Mouse (Mus musculus): ENCODE measurements around the gene Tomm40.

The Tomm40 gene

GRCm38 (mm10) chr7:19710650-19711049 lies 4.6 kb downstream of the Tomm40 start:
- DNase-seq (ENCODE audit: low read depth, low spot score): no peak

GRCm38 (mm10) chr7:19705271-19705670 lies 10.0 kb downstream of the Tomm40 start:
- DNase-seq (ENCODE audit: low read depth, low spot score): no peak

- no peak for DNase-seq (ENCODE audit: low read depth, low spot score)
Measured at GRCm38 (mm10) chr7:19704475-19704874, 10.8 kb downstream of the Tomm40 start.

- DNase-seq (ENCODE audit: low read depth, low spot score): no peak
Measured at GRCm38 (mm10) chr7:19702859-19703555, 12.2 kb downstream of the Tomm40 start.

- DNase-seq (ENCODE audit: low read depth, low spot score): no peak
Measured at GRCm38 (mm10) chr7:19701069-19701761, 14.0 kb downstream of the Tomm40 start.

- DNase-seq (ENCODE audit: low read depth, low spot score): no peak
Measured at GRCm38 (mm10) chr7:19700299-19701068, 14.8 kb downstream of the Tomm40 start.

- no peak for DNase-seq (ENCODE audit: low read depth, low spot score)
Measured at GRCm38 (mm10) chr7:19699827-19700148, 15.4 kb downstream of the Tomm40 start.

- DNase-seq (ENCODE audit: low read depth, low spot score): no peak
Measured at GRCm38 (mm10) chr7:19698907-19699826, 16.1 kb downstream of the Tomm40 start, which contains the start of gene Apoe. Gene Apoe (minus strand): TSS chr7:19699188.

GRCm38 (mm10) chr7:19697949-19698906 lies 17.0 kb downstream of the Tomm40 start:
- no peak for DNase-seq (ENCODE audit: low read depth, low spot score)

- DNase-seq (ENCODE audit: low read depth, low spot score): no peak
Measured at GRCm38 (mm10) chr7:19696336-19696873, 18.8 kb downstream of the Tomm40 start.

- DNase-seq (ENCODE audit: low read depth, low spot score): no peak
Measured at GRCm38 (mm10) chr7:19695881-19696280, 19.4 kb downstream of the Tomm40 start.

GRCm38 (mm10) chr7:19695213-19695594 lies 20.0 kb downstream of the Tomm40 start:
- no peak for DNase-seq (ENCODE audit: low read depth, low spot score)

GRCm38 (mm10) chr7:19694336-19695212 lies 20.7 kb downstream of the Tomm40 start:
- no peak for DNase-seq (ENCODE audit: low read depth, low spot score)

GRCm38 (mm10) chr7:19693421-19693820 lies 21.8 kb downstream of the Tomm40 start:
- DNase-seq (ENCODE audit: low read depth, low spot score): no peak

GRCm38 (mm10) chr7:19691873-19692865 lies 23.1 kb downstream of the Tomm40 start, which contains the start of gene Apoc1:
Gene Apoc1 (minus strand): TSS chr7:19692660.
- no peak for DNase-seq (ENCODE audit: low read depth, low spot score)

GRCm38 (mm10) chr7:19691434-19691833 lies 23.8 kb downstream of the Tomm40 start:
- DNase-seq (ENCODE audit: low read depth, low spot score): no peak

GRCm38 (mm10) chr7:19690845-19691244 lies 24.4 kb downstream of the Tomm40 start:
- DNase-seq (ENCODE audit: low read depth, low spot score): no peak

- no peak for DNase-seq (ENCODE audit: low read depth, low spot score)
Measured at GRCm38 (mm10) chr7:19688611-19689010, 26.6 kb downstream of the Tomm40 start.
